Mouse (Mus musculus): ENCODE measurements around the gene Atp2a2. TPM values are rescaled to one million over a fixed set of nuclear protein-coding genes. Genes with fewer than 3 reads are reported as not detected.

Atp2a2 gene
- polyA plus RNA-seq, 1 experiment, result 23.7 TPM

GRCm38 (mm10) chr5:122434541-122434940 is 67.5 kb downstream of the Atp2a2 start:
- H3K4me1 ChIP-seq (ENCODE audit: control insufficient read depth, insufficient read depth, insufficient read length), result no peaks in the 10 kb centered on the region
- 86% methylated on average over 4 of the region's 4 CpGs for WGBS
- no peak for TF ChIP-seq POLR2A (IDR thresholded peaks at IDR 0.05; ENCODE audit: low read depth, low read length)
- TF ChIP-seq CTCF (IDR thresholded peaks at IDR 0.05; ENCODE audit: extremely low read depth, insufficient read depth, insufficient read length, insufficient replicate concordance), result no peak

GRCm38 (mm10) chr5:122431221-122431620 is 70.8 kb downstream of the Atp2a2 start:
- Histone ChIP-seq H3K27me3 (ENCODE audit: control insufficient read depth, insufficient read depth, low read length) (no peaks in the 10 kb centered on the region), H3K4me3 (ENCODE audit: extremely low read depth, insufficient read depth, insufficient read length) (no peak overlapping the region), H3K27ac (ENCODE audit: insufficient read depth, low read length) (no peak overlapping the region), H3K4me1 (ENCODE audit: control insufficient read depth, insufficient read depth, insufficient read length) (no peaks in the 10 kb centered on the region), H3K36me3 (ENCODE audit: control insufficient read depth, insufficient read depth, low read length) (peaks cover 47% of the 10 kb centered on the region)
- WGBS, result 92% methylated on average over 8 of the region's 8 CpGs
- DNase-seq (ENCODE audit: low read depth in 1 of 2, low spot score in 2 of 2), result no peak
- TF ChIP-seq CTCF (IDR thresholded peaks at IDR 0.05; ENCODE audit: extremely low read depth, insufficient read depth, insufficient read length, insufficient replicate concordance) (no peak), POLR2A (IDR thresholded peaks at IDR 0.05; ENCODE audit: low read depth, low read length) (no peak)

More at GRCm38 (mm10) chr5:122434541-122434940, 67.5 kb downstream of the Atp2a2 start:
- H3K4me3 ChIP-seq (ENCODE audit: extremely low read depth, insufficient read depth, insufficient read length), result no peak overlapping the region
- H3K27ac ChIP-seq (ENCODE audit: insufficient read depth, low read length), result no peak overlapping the region
- no peaks in the 10 kb centered on the region for H3K27me3 ChIP-seq (ENCODE audit: control insufficient read depth, insufficient read depth, low read length)
- no peak for DNase-seq (ENCODE audit: low read depth in 1 of 2, low spot score in 2 of 2)
- H3K36me3 ChIP-seq (ENCODE audit: control insufficient read depth, insufficient read depth, low read length), result peaks cover 66% of the 10 kb centered on the region

GRCm38 (mm10) chr5:122430036-122430775 is 71.8 kb downstream of the Atp2a2 start:
- no peak overlapping the region for H3K4me3 ChIP-seq (ENCODE audit: extremely low read depth, insufficient read depth, insufficient read length)
- H3K27ac ChIP-seq (ENCODE audit: insufficient read depth, low read length), result no peak overlapping the region
- 89% methylated on average over 4 of the region's 4 CpGs for WGBS
- TF ChIP-seq CTCF (IDR thresholded peaks at IDR 0.05; ENCODE audit: extremely low read depth, insufficient read depth, insufficient read length, insufficient replicate concordance), result no peak
- no peak for TF ChIP-seq POLR2A (IDR thresholded peaks at IDR 0.05; ENCODE audit: low read depth, low read length)
- H3K27me3 ChIP-seq (ENCODE audit: control insufficient read depth, insufficient read depth, low read length), result no peaks in the 10 kb centered on the region
- DNase-seq (ENCODE audit: low read depth in 1 of 2, low spot score in 2 of 2), result no peak
- no peaks in the 10 kb centered on the region for H3K4me1 ChIP-seq (ENCODE audit: control insufficient read depth, insufficient read depth, insufficient read length)
- H3K36me3 ChIP-seq (ENCODE audit: control insufficient read depth, insufficient read depth, low read length), result peaks cover 41% of the 10 kb centered on the region

- Histone ChIP-seq H3K4me3 (ENCODE audit: extremely low read depth, insufficient read depth, insufficient read length) (no peak overlapping the region), H3K27ac (ENCODE audit: insufficient read depth, low read length) (no peak overlapping the region), H3K27me3 (ENCODE audit: control insufficient read depth, insufficient read depth, low read length) (no peaks in the 10 kb centered on the region), H3K4me1 (ENCODE audit: control insufficient read depth, insufficient read depth, insufficient read length) (peaks cover 5% of the 10 kb centered on the region; the same call in 1 of the 2 replicates), H3K36me3 (ENCODE audit: control insufficient read depth, insufficient read depth, low read length) (peaks cover 13% of the 10 kb centered on the region)
- TF ChIP-seq CTCF (IDR thresholded peaks at IDR 0.05; ENCODE audit: extremely low read depth, insufficient read depth, insufficient read length, insufficient replicate concordance) (no peak), POLR2A (IDR thresholded peaks at IDR 0.05; ENCODE audit: low read depth, low read length) (no peak)
- WGBS, result 90% methylated on average over 2 of the region's 2 CpGs
- DNase-seq (ENCODE audit: low read depth in 1 of 2, low spot score in 2 of 2), result no peak
These were observed 76.5 kb downstream of the Atp2a2 start for GRCm38 (mm10) chr5:122425550-122425949.

- WGBS, result 12% methylated on average over 15 of the region's 15 CpGs
- Histone ChIP-seq H3K27ac (ENCODE audit: insufficient read depth, low read length) (no peak overlapping the region), H3K27me3 (ENCODE audit: control insufficient read depth, insufficient read depth, low read length) (no peaks in the 10 kb centered on the region), H3K4me3 (ENCODE audit: extremely low read depth, insufficient read depth, insufficient read length) (peak overlapping the region; percentile 93), H3K36me3 (ENCODE audit: control insufficient read depth, insufficient read depth, low read length) (peaks cover 1% of the 10 kb centered on the region; the same call in 1 of the 2 replicates), H3K4me1 (ENCODE audit: control insufficient read depth, insufficient read depth, insufficient read length) (peaks cover 5% of the 10 kb centered on the region; the same call in 1 of the 2 replicates)
- TF ChIP-seq CTCF (IDR thresholded peaks at IDR 0.05; ENCODE audit: extremely low read depth, insufficient read depth, insufficient read length, insufficient replicate concordance) (no peak), POLR2A (IDR thresholded peaks at IDR 0.05; ENCODE audit: low read depth, low read length) (no peak)
- DNase-seq (ENCODE audit: low read depth in 1 of 2, low spot score in 2 of 2), result no peak
These were observed 78.9 kb downstream of the Atp2a2 start for GRCm38 (mm10) chr5:122423083-122423482.

GRCm38 (mm10) chr5:122422071-122422964 is 79.7 kb downstream of the Atp2a2 start:
- H3K36me3 ChIP-seq (ENCODE audit: control insufficient read depth, insufficient read depth, low read length), result no peaks in the 10 kb centered on the region
- TF ChIP-seq POLR2A (IDR thresholded peaks at IDR 0.05; ENCODE audit: low read depth, low read length) (0 out of 2 replicates have a peak, but pooled peaks have one; percentile 22), CTCF (IDR thresholded peaks at IDR 0.05; ENCODE audit: extremely low read depth, insufficient read depth, insufficient read length, insufficient replicate concordance) (peak; percentile 1; the same call in 1 of the 2 replicates)
- DNase-seq (ENCODE audit: low read depth in 1 of 2, low spot score in 2 of 2), result peak; percentile 71 to 82
- WGBS, result under 1% methylated on average over 73 of the region's 73 CpGs
- H3K27ac ChIP-seq (ENCODE audit: insufficient read depth, low read length), result peak overlapping the region; percentile 80
- H3K4me3 ChIP-seq (ENCODE audit: extremely low read depth, insufficient read depth, insufficient read length), result peak overlapping the region; percentile 93
- peaks cover 5% of the 10 kb centered on the region; the same call in 1 of the 2 replicates for H3K4me1 ChIP-seq (ENCODE audit: control insufficient read depth, insufficient read depth, insufficient read length)
- H3K27me3 ChIP-seq (ENCODE audit: control insufficient read depth, insufficient read depth, low read length), result no peaks in the 10 kb centered on the region

All from spleen, adult 2 months (tissue).